Mouse (Mus musculus) testis, adult 2 months (tissue): Measurements from ENCODE around the gene Fubp1.

Experiments
- CTCF ChIP-seq: fragments of 200-500 bp; IDR thresholded peaks from 2 replicates; pipeline ENCODE4 v1.5.1; 2012; ENCODE audit warnings: low read depth, mild to moderate bottlenecking, inconsistent platforms, low read length, moderate library complexity; ENCODE audit not compliant: control insufficient read depth, insufficient read depth, insufficient replicate concordance
- POLR2A ChIP-seq: fragments of 200-500 bp; IDR thresholded peaks from 2 replicates; pipeline ENCODE4 v1.6.1; 2012; ENCODE audit warnings: low read depth, mild to moderate bottlenecking, inconsistent platforms, low read length, moderate library complexity; ENCODE audit not compliant: control insufficient read depth

GRCm38 (mm10) chr3:152245273-152245910 lies 35.2 kb downstream of the Fubp1 start:
- TF ChIP-seq CTCF (no peak), POLR2A (no peak)
